Mouse (Mus musculus) regulatory T cell (primary cell): ENCODE data around the gene Col8a2.

Source experiments
- in situ Hi-C: fragments of 300-600 bp; cut with MboI, MseI; formaldehyde crosslinking; loops from one replicate; pipeline ENCODE4 v1.15.1; 2025; ENCODE audit warnings: high pct_unique_total_duplicates

Gene Col8a2

DNA sequence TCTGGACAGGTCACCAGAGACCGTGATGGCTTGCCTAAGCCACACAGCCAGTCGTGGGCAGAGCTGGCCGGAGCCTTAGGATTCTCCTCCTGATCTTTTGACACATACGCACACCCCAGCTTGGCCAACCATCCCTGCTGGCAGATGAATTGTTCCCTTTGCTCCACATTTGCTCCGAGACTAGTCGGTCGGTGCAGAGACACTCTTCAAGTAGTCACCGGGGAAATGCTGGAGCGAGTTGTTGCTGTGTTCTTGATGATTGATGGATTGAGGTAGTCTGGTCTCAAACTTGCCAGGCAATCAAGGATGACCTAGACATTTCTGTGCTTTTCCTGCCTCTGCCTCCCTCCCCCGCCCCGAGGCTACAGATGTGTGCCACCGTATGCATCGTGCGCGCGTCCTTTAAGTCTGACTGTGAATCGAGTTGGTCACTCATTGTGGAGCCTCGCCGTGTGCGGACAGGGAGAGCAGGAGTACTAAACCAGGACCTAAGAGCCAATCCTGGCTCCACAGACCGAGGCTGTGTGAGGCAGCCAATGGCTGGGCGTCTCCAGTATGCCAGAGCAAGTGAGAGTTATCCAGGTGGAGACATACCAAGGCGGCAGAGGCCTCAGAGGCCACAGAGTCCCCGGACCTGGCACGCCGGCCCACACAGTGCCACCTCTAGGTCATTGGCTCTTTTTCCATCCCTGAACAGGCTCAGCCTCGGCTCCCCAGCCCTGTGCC lies 15.2 kb downstream of the Col8a2 start:
- in situ Hi-C loops = no loop called here

GRCm38 (mm10) chr4:126303877-126304276 lies 17.3 kb downstream of the Col8a2 start:
- in situ Hi-C loops = no loop called here

DNA sequence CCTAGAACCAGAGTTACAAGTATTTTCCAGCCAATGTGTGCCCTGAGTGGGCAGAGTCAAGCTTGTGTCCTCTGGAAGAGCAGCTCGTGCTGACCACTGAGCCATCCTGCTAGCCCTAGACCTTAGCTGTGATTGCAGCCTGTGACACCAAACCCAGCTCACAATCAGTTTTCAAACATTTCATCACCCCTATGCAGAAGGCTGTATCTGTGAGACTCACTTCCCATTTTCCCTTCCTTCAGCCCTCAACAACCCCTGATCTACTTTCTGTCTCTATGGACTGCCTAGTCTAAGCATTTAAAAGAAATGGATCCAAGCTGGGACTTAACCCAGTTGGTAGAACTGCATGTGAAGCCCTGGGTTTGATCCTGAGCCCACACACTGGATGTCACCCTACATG lies 18.8 kb downstream of the Col8a2 start:
- in situ Hi-C loops = loop anchor here (5.0 kb wide), 1 partner anchor 73 kb away; no protein-coding TSS in a partner anchor

DNA sequence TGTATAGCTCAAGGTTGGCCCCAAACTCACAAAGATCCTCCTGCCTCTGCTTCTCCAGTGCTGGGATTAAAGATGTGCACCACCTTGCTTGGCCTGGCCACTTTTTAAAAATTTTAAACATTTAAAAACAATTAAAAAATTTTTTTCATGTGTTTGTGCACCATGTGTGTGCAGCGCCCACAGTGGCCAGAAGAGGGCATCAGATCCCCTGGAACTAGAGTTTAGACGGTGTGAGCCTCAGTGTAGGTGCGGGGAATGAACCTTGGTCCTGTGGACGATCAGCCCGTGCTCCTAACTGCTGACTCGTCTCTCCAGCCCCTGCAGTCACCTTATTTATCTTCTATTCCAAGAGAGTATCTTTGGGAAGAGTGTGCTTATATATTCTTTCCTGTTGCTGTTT lies 19.5 kb downstream of the Col8a2 start:
- in situ Hi-C loops = loop anchor here (5.0 kb wide), 1 partner anchor 74 kb away; no protein-coding TSS in a partner anchor

GRCm38 (mm10) chr4:126306827-126307226 lies 20.2 kb downstream of the Col8a2 start:
- in situ Hi-C loops = loop anchor here (5.0 kb wide), 1 partner anchor 75 kb away; no protein-coding TSS in a partner anchor

DNA sequence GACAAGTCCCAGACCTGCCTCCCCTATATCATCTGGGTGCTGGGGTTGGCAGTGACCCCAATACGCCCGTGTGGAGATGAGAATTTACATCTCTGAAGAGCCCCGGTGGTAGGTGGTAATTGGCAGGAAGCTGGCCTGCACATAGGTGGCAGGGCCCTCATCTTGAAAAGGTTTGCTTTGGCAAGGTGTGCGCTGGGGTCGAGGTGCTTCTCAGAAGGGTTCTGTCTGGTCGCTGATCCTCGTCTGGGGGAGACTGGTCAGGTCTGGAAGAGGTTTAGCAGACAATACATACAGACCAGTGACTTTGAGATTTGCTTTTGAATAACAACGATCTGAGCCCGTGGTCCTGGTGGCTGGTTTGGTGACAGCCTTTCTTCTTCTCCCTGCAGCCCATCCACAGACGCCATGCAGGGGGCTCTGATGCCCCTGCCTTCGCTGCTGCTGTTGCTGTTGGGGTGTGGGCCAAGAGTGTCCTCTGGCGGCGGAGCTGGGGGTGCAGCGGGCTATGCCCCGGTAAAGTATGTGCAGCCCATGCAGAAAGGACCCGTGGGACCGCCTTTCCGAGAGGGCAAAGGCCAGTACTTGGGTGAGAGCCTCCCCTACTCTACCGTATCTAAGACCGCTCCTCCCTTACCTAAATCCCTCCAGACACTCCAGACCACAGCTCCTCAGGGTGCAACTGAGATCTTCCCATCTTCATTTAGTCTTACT lies 22.8 kb downstream of the Col8a2 start:
- in situ Hi-C loops = loop anchor here (5.0 kb wide), 1 partner anchor 77 kb away; no protein-coding TSS in a partner anchor

GRCm38 (mm10) chr4:126309922-126310309 lies 23.3 kb downstream of the Col8a2 start:
- in situ Hi-C loops = loop anchor here (5.0 kb wide), 1 partner anchor 78 kb away; no protein-coding TSS in a partner anchor

DNA sequence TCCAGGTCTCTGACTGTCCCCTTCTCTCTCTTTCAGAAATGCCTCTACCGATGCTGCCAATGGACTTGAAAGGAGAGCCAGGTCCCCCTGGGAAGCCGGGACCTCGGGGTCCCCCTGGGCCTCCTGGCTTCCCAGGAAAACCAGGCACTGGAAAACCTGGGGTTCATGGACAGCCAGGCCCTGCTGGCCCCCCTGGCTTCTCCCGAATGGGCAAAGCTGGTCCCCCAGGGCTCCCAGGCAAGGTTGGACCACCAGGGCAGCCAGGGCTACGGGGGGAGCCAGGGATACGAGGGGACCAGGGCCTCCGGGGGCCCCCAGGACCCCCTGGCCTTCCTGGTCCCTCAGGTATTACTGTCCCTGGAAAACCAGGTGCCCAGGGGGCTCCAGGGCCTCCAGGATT lies 23.8 kb downstream of the Col8a2 start:
- in situ Hi-C loops = no loop called here

- in situ Hi-C loops = no loop called here
These were observed 25.1 kb downstream of the Col8a2 start for GRCm38 (mm10) chr4:126311566-126312200.

DNA sequence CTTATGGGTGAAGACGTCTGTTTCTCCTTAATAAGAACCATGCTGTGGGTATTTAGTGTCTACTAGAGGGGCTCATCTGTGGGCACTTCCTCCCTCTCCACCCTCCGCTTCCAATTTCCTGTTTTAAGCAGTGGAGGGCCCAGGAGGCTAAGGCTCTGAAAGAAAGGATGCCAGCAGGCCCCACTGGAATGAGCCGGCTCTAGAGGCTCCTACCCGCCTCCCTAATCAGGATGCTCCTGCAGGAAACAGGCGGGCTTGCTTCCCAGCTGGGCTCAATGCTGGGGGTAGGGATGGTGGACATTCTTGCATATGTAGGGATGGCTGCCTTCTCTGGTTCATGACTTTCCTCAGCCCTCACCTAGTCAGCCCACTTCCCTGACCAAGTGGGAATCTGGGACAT lies 26.6 kb downstream of the Col8a2 start:
- in situ Hi-C loops = no loop called here

- in situ Hi-C loops = no loop called here
These were observed 27.8 kb downstream of the Col8a2 start for GRCm38 (mm10) chr4:126314393-126314792.

DNA sequence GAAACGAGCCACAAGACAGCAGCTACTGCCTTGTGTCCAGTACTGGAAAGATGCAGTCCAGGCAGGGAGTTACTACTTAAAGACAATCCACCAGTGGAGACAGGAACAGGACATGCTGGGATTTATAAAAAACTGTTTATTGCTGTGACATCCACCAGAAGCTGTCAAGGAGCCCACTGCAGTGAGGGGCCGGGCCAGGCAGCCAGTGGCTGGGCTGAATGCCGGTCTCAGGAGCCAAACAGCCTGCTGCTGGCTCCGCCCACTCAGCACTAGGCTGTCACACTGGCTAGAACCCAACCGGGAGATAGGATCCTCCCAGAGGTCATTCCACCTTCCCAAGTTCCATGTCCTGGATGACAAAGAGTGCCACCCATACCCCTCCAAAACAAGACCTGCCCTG lies 29.3 kb downstream of the Col8a2 start:
- in situ Hi-C loops = no loop called here

GRCm38 (mm10) chr4:126316443-126317040 lies 29.9 kb downstream of the Col8a2 start:
- in situ Hi-C loops = no loop called here

DNA sequence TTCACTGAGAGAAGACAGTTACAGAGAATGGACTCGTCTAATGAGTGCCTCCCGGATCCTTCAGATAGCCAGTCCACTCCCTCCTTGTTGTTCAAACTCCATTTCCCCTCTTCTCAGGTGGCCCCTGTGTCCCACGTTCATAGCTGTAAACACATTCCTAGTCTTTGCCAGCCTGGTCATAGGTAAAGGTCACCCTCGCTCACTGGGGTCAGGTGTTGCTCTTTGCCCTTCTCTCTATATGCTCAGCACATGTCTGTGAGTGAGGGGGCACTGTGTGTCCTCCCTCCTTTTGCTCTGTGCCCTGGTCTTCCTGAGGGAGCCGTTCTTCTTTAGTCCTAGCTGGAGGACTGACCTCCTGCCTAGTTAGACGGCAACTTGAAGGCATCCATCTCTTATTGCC lies 33.2 kb downstream of the Col8a2 start:
- in situ Hi-C loops = no loop called here

DNA sequence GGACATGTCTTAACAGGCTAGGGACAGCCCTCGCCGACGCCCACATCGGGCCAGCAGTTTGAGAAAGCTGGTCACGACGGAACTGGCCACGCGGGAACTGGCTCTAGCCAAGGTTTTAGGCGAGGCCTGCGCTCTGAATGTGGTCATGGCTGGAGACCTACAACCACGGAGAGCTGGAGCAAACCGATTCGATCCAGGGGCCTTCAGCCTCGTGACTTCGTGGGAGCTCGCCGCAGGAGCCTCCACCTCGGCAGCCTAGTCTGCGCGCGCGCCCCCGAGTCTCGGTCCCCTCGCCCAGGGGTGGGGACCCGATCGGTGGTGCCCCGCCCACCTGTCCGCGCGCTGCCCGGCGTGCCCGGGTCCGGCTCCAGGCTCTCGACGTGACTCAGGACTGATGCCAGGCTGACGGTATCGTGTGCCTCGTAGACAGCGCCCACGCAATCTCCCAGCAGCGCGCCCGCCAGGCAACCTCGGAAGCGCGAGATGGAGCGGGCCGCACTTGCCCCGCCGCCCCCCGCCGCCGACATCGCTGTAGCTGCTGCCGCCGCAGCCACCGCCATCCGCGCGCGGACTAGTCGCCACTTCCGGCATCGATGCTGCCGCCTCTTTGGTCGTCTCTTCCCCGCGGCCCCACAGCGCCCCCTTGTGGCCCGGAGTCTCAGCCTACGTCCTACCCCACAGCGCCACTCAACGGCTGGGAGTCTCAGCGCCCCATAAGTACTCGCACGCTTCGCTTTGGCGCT lies 34.7 kb downstream of the Col8a2 start, which contains the start of gene Adprhl2:
Gene Adprhl2 (minus strand): TSS at position 593 of the 743 bp plus-strand sequence.
- in situ Hi-C loops = no loop called here

DNA sequence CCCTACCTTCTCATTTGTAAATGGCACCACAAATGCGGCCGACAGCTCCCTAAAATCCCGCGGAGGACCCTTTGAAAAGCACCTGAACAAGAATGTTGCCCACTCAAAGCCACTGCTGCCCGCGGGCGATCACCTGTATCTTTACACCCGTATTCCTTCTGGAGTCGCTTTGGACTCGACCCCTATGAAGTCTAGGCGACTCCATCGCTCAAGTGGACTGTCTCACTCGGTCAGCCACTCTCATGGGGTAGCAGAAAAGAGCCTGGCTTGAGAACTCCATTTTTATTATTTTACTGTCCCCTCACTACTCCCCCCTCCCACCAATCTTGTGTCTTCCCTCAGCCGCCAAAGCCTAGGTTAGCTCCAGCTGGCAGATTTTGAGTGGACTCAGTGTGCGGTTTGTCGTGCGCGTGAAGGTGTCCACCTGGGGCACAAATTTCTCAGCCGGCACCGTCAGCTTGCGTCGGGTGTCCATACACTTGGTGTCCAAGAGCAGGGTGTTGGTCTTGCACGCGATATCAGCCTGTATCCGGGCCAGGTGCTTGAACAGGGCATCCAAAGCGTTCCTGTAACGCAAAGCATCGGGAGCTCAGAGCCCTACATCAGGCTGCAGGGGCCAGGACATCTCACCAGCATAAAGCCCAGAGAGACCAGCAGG lies 35.4 kb downstream of the Col8a2 start:
- in situ Hi-C loops = no loop called here

DNA sequence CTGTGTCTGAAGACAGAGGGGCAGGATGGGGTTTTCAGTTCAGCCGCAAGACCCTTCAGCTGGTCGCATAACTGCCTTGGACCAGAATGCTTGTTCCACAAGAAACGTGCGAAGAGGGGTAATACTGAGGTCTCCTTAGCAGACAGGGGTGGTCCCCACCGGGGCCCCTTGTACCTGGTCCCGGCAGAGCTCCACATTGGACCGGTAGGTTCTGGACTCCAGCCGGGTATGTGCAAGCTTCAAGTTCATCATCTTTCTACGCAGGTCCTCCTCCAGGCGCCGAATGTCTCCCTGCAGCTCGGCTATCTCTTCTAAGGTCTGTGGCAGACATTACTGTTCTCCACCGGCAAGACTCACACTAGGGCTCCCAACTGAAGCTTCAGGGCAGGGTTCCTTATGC lies 36.1 kb downstream of the Col8a2 start:
- in situ Hi-C loops = no loop called here

GRCm38 (mm10) chr4:126324861-126325260 lies 38.3 kb downstream of the Col8a2 start:
- in situ Hi-C loops = no loop called here

- in situ Hi-C loops = no loop called here
These were observed 38.8 kb downstream of the Col8a2 start, which contains the start of gene Tekt2 for GRCm38 (mm10) chr4:126325281-126325861. Tekt2 (minus strand) TSS chr4:126325688.

GRCm38 (mm10) chr4:126326036-126326435 lies 39.4 kb downstream of the Col8a2 start:
- in situ Hi-C loops = no loop called here
